Mouse (Mus musculus) thymus, adult 2 months (tissue): ENCODE results near the gene Smg8. TPM values are rescaled to one million over a fixed set of nuclear protein-coding genes. Genes with fewer than 3 reads are reported as not detected.
"Not testable (repeated sequence)": the region's sequence is repeated elsewhere in the genome, so short reads cannot be mapped to it uniquely, and the experiment has no call there.

Experiments
- DNase-seq: peaks from one replicate; pipeline ENCODE4 v3.0.0; 2021
- H3K27ac ChIP-seq: fragments of 200-500 bp; 2 replicates; pipeline ENCODE4 v1.5.1; 2012; ENCODE audit warnings: low read length, control low read depth; ENCODE audit not compliant: control insufficient read depth, insufficient read depth
- H3K27me3 ChIP-seq: fragments of 200-500 bp; 2 replicates; pipeline ENCODE4 v1.6.1; 2012; ENCODE audit warnings: mild to moderate bottlenecking, low read length, moderate library complexity, mixed read lengths; ENCODE audit not compliant: control insufficient read depth, insufficient read depth
- H3K36me3 ChIP-seq: fragments of 200-500 bp; 2 replicates; pipeline ENCODE4 v1.6.1; 2012; ENCODE audit warnings: mild to moderate bottlenecking, low read length, moderate library complexity; ENCODE audit not compliant: control insufficient read depth, insufficient read depth
- H3K4me1 ChIP-seq: fragments of 200-500 bp; replicated peaks from 2 replicates; pipeline ENCODE4 v1.6.1; 2012; ENCODE audit warnings: low read length; ENCODE audit not compliant: control insufficient read depth, insufficient read depth
- H3K4me3 ChIP-seq: fragments of 200-500 bp; 2 replicates; pipeline ENCODE4 v1.5.1; 2012; ENCODE audit warnings: mild to moderate bottlenecking, low read length, control low read depth, moderate library complexity; ENCODE audit not compliant: control insufficient read depth, insufficient read depth
- CTCF ChIP-seq: fragments of 200-500 bp; IDR thresholded peaks from 2 replicates; pipeline ENCODE4 v1.5.1; 2012; ENCODE audit warnings: mild to moderate bottlenecking, control low read depth, low read length, moderate library complexity, borderline replicate concordance; ENCODE audit not compliant: control insufficient read depth, poor library complexity, insufficient read depth; ENCODE audit errors: extremely low read depth
- POLR2A ChIP-seq: fragments of 200-500 bp; IDR thresholded peaks from 2 replicates; pipeline ENCODE4 v1.6.1; 2012; ENCODE audit warnings: mild to moderate bottlenecking, low read length, control low read depth, moderate library complexity; ENCODE audit not compliant: control insufficient read depth, poor library complexity, insufficient read depth; ENCODE audit errors: extremely low read depth
- WGBS: fragments of 180-500 bp; shearing (Covaris S2); methylation state at CpG from one replicate; pipeline ENCODE4 v1.1.7; 2018; 5-methylcytosine and 5-hydroxymethylcytosine counted together
- polyA plus RNA-seq: library from polyadenylated mRNA; depleted of rRNA; stranded (reverse); fragments of >200 nt; gene quantifications from 2 replicates; pipeline ENCODE4 v1.2.3, GENCODE M21; 2012

Smg8 gene
- polyA plus RNA-seq, 1 experiment = 14.1 TPM

- TF ChIP-seq CTCF = no peak
- TF ChIP-seq POLR2A = no peak
- 87% methylated on average over 1 of the region's 1 CpGs for WGBS
- H3K27me3 ChIP-seq = no peaks in the 10 kb centered on the region
- H3K27ac ChIP-seq = no peak overlapping the region
- peaks cover 24% of the 10 kb centered on the region for H3K36me3 ChIP-seq
- H3K4me3 ChIP-seq = no peak overlapping the region
- DNase-seq = no peak
- H3K4me1 ChIP-seq = peaks cover 13% of the 10 kb centered on the region
These were observed 2.9 kb downstream of the Smg8 start for GRCm38 (mm10) chr11:87083712-87084111.

GRCm38 (mm10) chr11:87073866-87074440 is 12.6 kb downstream of the Smg8 start, which contains the start of gene Gdpd1:
Gdpd1 (minus strand) TSS chr11:87074062.
- 2% methylated on average over 43 of the region's 43 CpGs for WGBS
- DNase-seq = peak; percentile 94
- 0 out of 2 replicates have a peak, but pooled peaks have one; percentile 52 for TF ChIP-seq CTCF
- peak; percentile 90 for TF ChIP-seq POLR2A
- no peak within 1 kb of the TSS for H3K27ac ChIP-seq
- H3K36me3 ChIP-seq = peaks cover 13% of the 10 kb centered on the region; the same call in 1 of the 2 replicates
- H3K27me3 ChIP-seq = no peaks in the 10 kb centered on the region
- peaks cover 4% of the 10 kb centered on the region; the same call in 1 of the 2 replicates for H3K4me1 ChIP-seq
- peak within 1 kb of the TSS; percentile 64 for H3K4me3 ChIP-seq

- TF ChIP-seq CTCF = no peak
- no peak for TF ChIP-seq POLR2A
- no peak for DNase-seq
- Histone ChIP-seq H3K4me3 (peak overlapping the region; percentile 64), H3K4me1 (peaks cover 4% of the 10 kb centered on the region; the same call in 1 of the 2 replicates), H3K36me3 (peaks cover 13% of the 10 kb centered on the region; the same call in 1 of the 2 replicates), H3K27me3 (no peaks in the 10 kb centered on the region), H3K27ac (no peak overlapping the region)
- WGBS = 6% methylated on average over 24 of the region's 24 CpGs
These were observed 13.2 kb downstream of the Smg8 start for GRCm38 (mm10) chr11:87073343-87073865.

- Histone ChIP-seq H3K4me3 (no peak overlapping the region), H3K4me1 (no peaks in the 10 kb centered on the region), H3K27ac (no peak overlapping the region), H3K36me3 (no peaks in the 10 kb centered on the region), H3K27me3 (no peaks in the 10 kb centered on the region)
- no peak for TF ChIP-seq CTCF
- TF ChIP-seq POLR2A = no peak
- DNase-seq = no peak
- 90% methylated on average over 3 of the region's 3 CpGs for WGBS
These were observed 24.5 kb downstream of the Smg8 start for GRCm38 (mm10) chr11:87062087-87062486.

GRCm38 (mm10) chr11:87060410-87060809 is 26.2 kb downstream of the Smg8 start:
- DNase-seq = no peak
- Histone ChIP-seq H3K27ac (no peak overlapping the region), H3K4me3 (no peak overlapping the region), H3K27me3 (no peaks in the 10 kb centered on the region), H3K36me3 (no peaks in the 10 kb centered on the region), H3K4me1 (no peaks in the 10 kb centered on the region)
- no peak for TF ChIP-seq CTCF
- TF ChIP-seq POLR2A = no peak
- WGBS = 99% methylated on average over 2 of the region's 2 CpGs

GRCm38 (mm10) chr11:87056286-87056685 is 30.3 kb downstream of the Smg8 start:
- Histone ChIP-seq H3K27me3 (no peaks in the 10 kb centered on the region), H3K4me1 (no peaks in the 10 kb centered on the region), H3K4me3 (no peak overlapping the region), H3K27ac (no peak overlapping the region), H3K36me3 (no peaks in the 10 kb centered on the region)
- 94% methylated on average over 6 of the region's 6 CpGs for WGBS
- no peak for DNase-seq
- TF ChIP-seq CTCF (no peak), POLR2A (no peak)

- 97% methylated on average over 7 of the region's 7 CpGs for WGBS
- not testable (repeated sequence) for H3K4me1 ChIP-seq, H3K27ac ChIP-seq, H3K36me3 ChIP-seq, DNase-seq, H3K27me3 ChIP-seq, H3K4me3 ChIP-seq
These were observed 37.7 kb downstream of the Smg8 start for GRCm38 (mm10) chr11:87048900-87049299.
